Mouse (Mus musculus) neural tube, embryonic 15.5 days (tissue): Measurements from ENCODE around the gene Srgap3. TPM values are rescaled to one million over a fixed set of nuclear protein-coding genes. Genes with fewer than 3 reads are reported as not detected.
A peak's percentile ranks its signal among the peaks of the same experiment; 100 is the strongest.

Experiments
- ATAC-seq: fragments of 200-750 bp; cut with Nextera tagmentation; 2 replicates; pipeline ENCODE4 v1.8.0; 2017; ENCODE audit warnings: mild to moderate bottlenecking, moderate TSS enrichment, moderate library complexity; ENCODE audit not compliant: low FRiP score
- H3K27ac ChIP-seq: fragments of 300-500 bp; sonication (generic); replicated peaks from 2 replicates; pipeline ENCODE4 v1.5.1; 2015; ENCODE audit warnings: mild to moderate bottlenecking, inconsistent platforms
- H3K27me3 ChIP-seq: fragments of 300-500 bp; sonication (generic); replicated peaks from 2 replicates; pipeline ENCODE4 v1.6.1; 2015; ENCODE audit warnings: inconsistent platforms
- H3K36me3 ChIP-seq: fragments of 300-500 bp; sonication (generic); 2 replicates; pipeline ENCODE4 v1.6.1; 2015; ENCODE audit warnings: inconsistent platforms
- H3K4me1 ChIP-seq: fragments of 300-500 bp; sonication (generic); 2 replicates; pipeline ENCODE4 v1.6.1; 2015; ENCODE audit warnings: inconsistent platforms
- H3K4me2 ChIP-seq: fragments of 300-500 bp; sonication (generic); 2 replicates; pipeline ENCODE4 v1.6.1; 2015; ENCODE audit warnings: inconsistent platforms, mild to moderate bottlenecking, moderate library complexity
- H3K4me3 ChIP-seq: fragments of 300-500 bp; sonication (generic); replicated peaks from 2 replicates; pipeline ENCODE4 v1.5.1; 2015; ENCODE audit warnings: mild to moderate bottlenecking, inconsistent platforms
- H3K9ac ChIP-seq: fragments of 300-500 bp; sonication (generic); replicated peaks from 2 replicates; pipeline ENCODE4 v1.6.1; 2015; ENCODE audit warnings: mild to moderate bottlenecking, inconsistent platforms
- H3K9me3 ChIP-seq: fragments of 300-500 bp; sonication (generic); replicated peaks from 2 replicates; pipeline ENCODE4 v1.6.1; 2016; ENCODE audit warnings: inconsistent platforms
- WGBS: fragments of 180-500 bp; shearing (Covaris S2); methylation state at CpG from one replicate; pipeline ENCODE4 v1.1.7; 2015; ENCODE audit warnings: mixed read lengths; 5-methylcytosine and 5-hydroxymethylcytosine counted together
- polyA plus RNA-seq: library from polyadenylated mRNA; unstranded; fragments of >200 nt; fragmentation: Nextera tagmentation; extraction: Ambion mirVana; gene quantifications from 2 replicates; pipeline ENCODE4 v1.2.1, GENCODE M21; 2015

Srgap3 gene
- polyA plus RNA-seq, 1 experiment from 2014 or later, result 26.3 TPM

DNA sequence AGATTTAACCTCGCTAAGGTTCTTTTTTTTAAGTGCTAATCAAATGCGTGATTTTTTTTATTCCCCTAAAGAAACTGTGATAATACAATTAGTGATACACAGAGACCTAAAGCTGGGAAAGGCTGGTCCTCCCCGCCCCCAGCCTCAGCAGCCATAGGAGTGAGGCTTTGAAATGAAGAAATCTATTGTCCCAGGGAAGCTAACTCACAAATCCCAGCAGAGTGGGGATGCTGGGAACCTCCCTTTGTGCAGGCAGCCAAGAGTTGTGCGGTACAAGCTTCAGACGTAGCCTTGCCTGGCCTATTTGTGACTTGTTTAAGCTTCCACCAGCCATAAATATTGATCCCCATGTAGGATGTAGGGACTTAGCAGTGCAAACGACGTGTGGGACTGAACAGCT is 43.8 kb downstream of the Srgap3 start:
- Histone ChIP-seq H3K9me3 (no peaks in the 10 kb centered on the region), H3K4me1 (peaks cover 57% of the 10 kb centered on the region), H3K9ac (no peak overlapping the region), H3K4me2 (peak overlapping the region; percentile 7; the same call in 1 of the 2 replicates), H3K36me3 (no peaks in the 10 kb centered on the region), H3K27ac (peak overlapping the region; percentile 61), H3K27me3 (no peaks in the 10 kb centered on the region), H3K4me3 (no peak overlapping the region)
- 0 out of 2 replicates have a peak, but pooled peaks have one; percentile 6 for ATAC-seq
- WGBS, result 9% methylated on average over 7 of the region's 7 CpGs

DNA sequence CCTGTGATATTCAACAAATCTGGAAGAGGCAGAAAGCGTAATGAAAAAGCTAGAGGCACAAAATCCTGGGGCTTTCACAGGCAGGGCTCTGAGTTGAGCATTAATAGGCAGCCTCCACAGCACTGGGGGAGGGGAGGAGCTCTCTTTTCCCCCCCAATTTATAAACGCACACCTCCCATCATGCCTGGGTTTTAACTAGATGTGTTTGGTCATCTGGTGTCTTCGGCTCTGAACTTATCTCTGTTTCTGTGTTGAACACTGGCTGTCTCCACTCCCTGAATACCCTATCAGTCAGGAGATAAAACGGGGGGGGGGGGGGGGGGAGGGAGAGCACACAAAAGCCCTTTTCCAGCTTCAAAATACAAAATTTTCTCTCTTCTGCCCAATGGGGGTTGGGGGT is 44.3 kb downstream of the Srgap3 start:
- peak overlapping the region; percentile 61 for H3K27ac ChIP-seq
- WGBS, result 10% methylated on average over 4 of the region's 4 CpGs
- no peaks in the 10 kb centered on the region for H3K36me3 ChIP-seq
- H3K9me3 ChIP-seq, result no peaks in the 10 kb centered on the region
- H3K9ac ChIP-seq, result no peak overlapping the region
- H3K27me3 ChIP-seq, result no peaks in the 10 kb centered on the region
- H3K4me3 ChIP-seq, result no peak overlapping the region
- H3K4me1 ChIP-seq, result peaks cover 58% of the 10 kb centered on the region
- ATAC-seq, result no peak
- H3K4me2 ChIP-seq, result peak overlapping the region; percentile 7; the same call in 1 of the 2 replicates

DNA sequence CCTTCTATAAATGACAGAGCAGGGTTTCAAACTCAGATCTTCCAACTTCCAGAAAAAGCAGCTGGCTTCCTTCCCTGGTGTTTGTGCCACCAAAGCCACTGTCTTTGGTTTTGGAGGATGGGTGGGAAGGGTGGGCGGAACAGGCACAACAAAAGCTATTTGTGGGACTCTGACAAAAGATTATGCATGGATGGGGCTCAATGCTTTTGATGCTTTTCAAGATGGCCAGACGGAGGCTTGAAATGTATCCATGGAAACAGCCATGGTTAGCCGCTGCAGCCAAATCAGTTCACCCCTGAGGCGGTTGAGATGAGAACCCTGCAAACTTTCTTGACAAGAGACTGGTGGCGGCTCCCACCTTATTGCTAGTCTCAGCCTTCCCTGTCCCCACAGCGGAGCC is 46.8 kb downstream of the Srgap3 start:
- H3K4me2 ChIP-seq, result no peak overlapping the region
- H3K27me3 ChIP-seq, result no peaks in the 10 kb centered on the region
- no peaks in the 10 kb centered on the region for H3K9me3 ChIP-seq
- H3K9ac ChIP-seq, result no peak overlapping the region
- no peaks in the 10 kb centered on the region for H3K36me3 ChIP-seq
- ATAC-seq, result no peak
- H3K4me3 ChIP-seq, result no peak overlapping the region
- no peak overlapping the region for H3K27ac ChIP-seq
- 23% methylated on average over 6 of the region's 6 CpGs for WGBS
- peaks cover 75% of the 10 kb centered on the region for H3K4me1 ChIP-seq

DNA sequence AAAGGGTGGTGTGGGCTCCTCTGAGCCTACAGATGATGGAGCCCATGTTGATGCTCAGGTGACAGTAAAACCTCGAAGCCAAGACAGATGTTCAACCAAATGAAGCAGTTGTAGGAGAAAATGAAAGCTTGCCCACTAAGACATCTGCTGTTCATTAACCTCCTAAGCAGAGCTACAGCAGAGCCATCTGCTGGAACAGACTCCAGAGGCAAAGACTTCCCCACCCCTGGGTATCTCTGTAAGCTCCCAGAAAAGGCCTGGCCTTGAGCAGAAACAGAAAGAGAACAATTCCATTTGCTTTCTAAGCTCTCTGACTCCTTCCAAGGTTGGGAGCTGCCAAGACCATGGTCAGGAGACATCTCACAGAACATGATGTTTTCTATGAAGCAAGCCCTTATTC is 47.4 kb downstream of the Srgap3 start:
- Histone ChIP-seq H3K27ac (0 out of 2 replicates have a peak overlapping the region, but pooled peaks have one; percentile 30), H3K9ac (no peak overlapping the region), H3K4me3 (no peak overlapping the region), H3K27me3 (no peaks in the 10 kb centered on the region), H3K4me2 (no peak overlapping the region), H3K4me1 (peaks cover 75% of the 10 kb centered on the region), H3K9me3 (no peaks in the 10 kb centered on the region), H3K36me3 (no peaks in the 10 kb centered on the region)
- no peak for ATAC-seq
- 17% methylated on average over 1 of the region's 1 CpGs for WGBS

DNA sequence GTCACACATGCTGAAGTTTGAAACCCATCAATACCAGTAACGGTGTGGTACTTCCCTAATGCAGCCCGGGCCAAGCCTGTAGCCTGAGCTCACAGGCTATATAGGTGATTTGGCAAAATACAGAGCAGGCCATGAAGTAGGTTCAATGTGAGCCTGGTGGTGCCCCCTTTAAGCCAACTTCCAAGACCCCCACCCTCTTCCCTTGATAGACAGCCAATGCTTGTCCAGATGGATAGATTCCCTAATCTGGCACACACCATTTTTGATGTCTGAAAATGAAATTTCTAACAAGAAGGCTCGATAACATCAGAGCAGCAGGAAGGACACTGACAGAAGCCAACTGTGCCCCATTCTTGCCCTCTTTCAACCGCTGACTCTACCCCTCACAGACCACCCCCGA is 47.8 kb downstream of the Srgap3 start:
- Histone ChIP-seq H3K9me3 (no peaks in the 10 kb centered on the region), H3K4me3 (no peak overlapping the region), H3K4me1 (peaks cover 75% of the 10 kb centered on the region), H3K4me2 (no peak overlapping the region), H3K27me3 (no peaks in the 10 kb centered on the region), H3K27ac (no peak overlapping the region), H3K9ac (no peak overlapping the region), H3K36me3 (no peaks in the 10 kb centered on the region)
- no peak for ATAC-seq
- 72% methylated on average over 5 of the region's 5 CpGs for WGBS

DNA sequence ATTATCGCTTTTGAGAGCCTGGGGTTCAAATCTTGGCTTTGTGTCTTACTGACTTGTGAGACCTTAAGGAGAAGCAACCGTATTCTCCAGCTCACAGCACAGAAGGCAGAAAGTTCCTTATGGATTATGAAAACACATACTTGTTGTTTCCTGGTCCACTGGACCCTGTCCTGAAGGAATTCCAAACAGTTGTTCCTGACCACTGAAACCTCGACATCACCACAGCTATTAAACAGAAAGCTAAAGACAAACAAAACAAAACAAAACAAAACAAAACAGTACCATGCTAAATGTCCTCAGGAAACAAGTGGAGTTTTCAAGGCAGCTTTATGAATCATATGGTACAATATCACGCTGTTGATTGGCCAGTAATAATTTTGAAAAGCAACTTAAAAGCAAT is 48.6 kb downstream of the Srgap3 start:
- Histone ChIP-seq H3K4me3 (no peak overlapping the region), H3K36me3 (no peaks in the 10 kb centered on the region), H3K4me1 (peaks cover 66% of the 10 kb centered on the region), H3K27ac (no peak overlapping the region), H3K4me2 (no peak overlapping the region), H3K27me3 (no peaks in the 10 kb centered on the region), H3K9me3 (no peaks in the 10 kb centered on the region), H3K9ac (no peak overlapping the region)
- no peak for ATAC-seq
- WGBS, result 77% methylated on average over 4 of the region's 4 CpGs

DNA sequence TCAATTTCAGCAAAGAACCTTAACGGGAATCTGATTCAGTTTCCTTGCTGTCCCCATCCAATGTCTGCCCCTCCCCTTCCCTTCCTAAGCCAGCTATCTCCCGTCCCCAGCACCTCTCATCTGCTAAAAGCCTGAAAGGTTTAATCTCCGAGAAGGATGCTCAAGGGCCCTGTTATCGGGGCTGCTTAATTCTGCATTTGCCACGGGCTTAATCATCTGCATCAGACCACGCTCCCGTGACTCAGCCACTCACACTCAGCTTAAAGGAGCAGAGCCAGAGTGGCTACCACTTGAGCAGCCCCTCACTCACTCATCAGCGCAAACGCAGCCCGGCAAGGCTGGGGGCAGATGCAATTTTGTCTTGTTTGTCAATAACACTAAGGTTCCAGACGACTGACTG is 50.7 kb downstream of the Srgap3 start:
- peak; percentile 76 for ATAC-seq
- H3K9me3 ChIP-seq, result no peaks in the 10 kb centered on the region
- H3K4me2 ChIP-seq, result peak overlapping the region; percentile 31
- no peak overlapping the region for H3K4me3 ChIP-seq
- H3K9ac ChIP-seq, result no peak overlapping the region
- no peaks in the 10 kb centered on the region for H3K36me3 ChIP-seq
- no peaks in the 10 kb centered on the region for H3K27me3 ChIP-seq
- H3K4me1 ChIP-seq, result peaks cover 46% of the 10 kb centered on the region
- WGBS, result 20% methylated on average over 11 of the region's 11 CpGs
- peak overlapping the region; percentile 69 for H3K27ac ChIP-seq

DNA sequence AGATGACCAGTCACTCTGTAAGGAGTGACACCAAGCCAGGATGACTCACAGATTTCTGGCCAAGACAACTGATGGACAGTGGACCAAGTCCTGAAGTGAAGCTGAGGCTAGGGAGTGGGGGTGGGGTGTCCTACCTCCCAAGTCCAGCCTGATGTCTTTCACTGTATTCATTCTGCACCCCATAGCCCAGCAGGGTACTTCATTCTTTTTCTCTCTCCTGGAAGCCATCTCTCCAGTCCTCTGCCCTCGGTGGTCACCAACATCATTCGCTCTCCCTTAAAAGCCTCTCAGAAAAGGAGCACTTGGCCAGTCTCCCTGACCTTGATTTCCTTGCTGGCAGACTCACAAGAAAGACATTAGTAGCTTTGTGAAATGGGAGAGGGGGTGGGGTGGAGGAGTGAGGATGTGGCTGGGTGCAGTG is 56.7 kb downstream of the Srgap3 start:
- 75% methylated on average over 2 of the region's 2 CpGs for WGBS
- H3K27me3 ChIP-seq, result no peaks in the 10 kb centered on the region
- no peaks in the 10 kb centered on the region for H3K9me3 ChIP-seq
- no peak overlapping the region for H3K27ac ChIP-seq
- H3K4me3 ChIP-seq, result no peak overlapping the region
- no peak overlapping the region for H3K4me2 ChIP-seq
- peaks cover 18% of the 10 kb centered on the region for H3K4me1 ChIP-seq
- no peak overlapping the region for H3K9ac ChIP-seq
- H3K36me3 ChIP-seq, result no peaks in the 10 kb centered on the region
- ATAC-seq, result no peak

DNA sequence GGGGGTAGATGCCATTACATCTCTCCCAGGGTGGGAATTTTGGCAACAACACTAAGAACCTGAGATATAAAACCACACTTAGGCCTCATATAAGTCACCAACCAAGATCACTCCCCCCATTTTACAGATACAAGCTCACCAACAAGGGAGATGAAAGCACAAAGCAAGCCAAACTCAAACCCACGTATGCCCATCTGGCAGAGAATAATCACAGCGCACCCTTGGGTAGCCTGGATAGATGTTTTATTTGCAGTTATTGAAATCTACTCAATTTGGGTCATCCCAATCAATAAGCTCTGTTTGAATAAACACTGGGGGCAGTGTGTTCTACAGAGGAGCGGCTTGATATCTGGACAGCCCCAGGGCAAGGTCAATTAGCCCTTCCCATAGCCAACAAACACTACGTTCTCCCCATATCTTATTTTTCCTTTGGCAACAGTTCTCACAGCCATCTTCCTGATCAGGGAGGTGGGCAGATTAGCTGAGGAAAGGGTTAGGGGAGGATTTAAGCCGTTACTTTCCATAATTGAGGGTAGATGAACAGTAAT is 63.4 kb downstream of the Srgap3 start:
- Histone ChIP-seq H3K9me3 (no peaks in the 10 kb centered on the region), H3K9ac (no peak overlapping the region), H3K4me1 (peaks cover 59% of the 10 kb centered on the region)

DNA sequence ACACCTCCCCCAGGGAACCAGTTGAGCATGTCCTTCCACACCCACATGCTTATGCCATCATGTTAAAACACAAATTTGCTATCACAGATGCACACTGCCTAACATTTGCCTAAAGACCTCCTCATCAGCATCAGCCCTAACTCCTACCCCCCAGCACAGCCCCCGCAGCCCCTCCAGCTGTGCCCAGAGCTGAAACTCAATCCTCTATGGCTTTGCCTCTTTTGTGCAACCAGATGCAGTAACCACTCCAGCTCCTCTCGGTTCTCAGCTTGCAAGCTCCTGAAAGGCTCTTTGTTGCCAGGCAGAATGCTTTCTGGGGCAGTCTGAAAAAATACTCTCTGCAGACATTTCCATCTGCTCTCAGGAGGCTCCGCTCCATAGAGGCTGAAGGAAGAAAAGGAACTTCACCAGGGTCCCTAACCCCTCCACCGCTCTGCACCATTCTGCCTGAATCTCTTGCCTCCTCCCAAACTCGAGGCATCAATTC is 67.0 kb downstream of the Srgap3 start:
- WGBS, result 11% methylated on average over 5 of the region's 5 CpGs
- no peaks in the 10 kb centered on the region for H3K9me3 ChIP-seq
- ATAC-seq, result peak; percentile 49
- H3K36me3 ChIP-seq, result no peaks in the 10 kb centered on the region
- no peak overlapping the region for H3K9ac ChIP-seq
- peak overlapping the region; percentile 21 for H3K4me2 ChIP-seq
- no peaks in the 10 kb centered on the region for H3K27me3 ChIP-seq
- H3K4me3 ChIP-seq, result no peak overlapping the region
- peak overlapping the region; percentile 80 for H3K27ac ChIP-seq
- H3K4me1 ChIP-seq, result peaks cover 53% of the 10 kb centered on the region

More for the DNA sequence above, 63.4 kb downstream of the Srgap3 start:
- H3K27ac ChIP-seq, result peak overlapping the region; percentile 84
- no peak overlapping the region for H3K4me2 ChIP-seq
- no peaks in the 10 kb centered on the region for H3K36me3 ChIP-seq
- WGBS, result 56% methylated on average over 5 of the region's 5 CpGs
- H3K4me3 ChIP-seq, result no peak overlapping the region
- no peaks in the 10 kb centered on the region for H3K27me3 ChIP-seq
- no peak for ATAC-seq

DNA sequence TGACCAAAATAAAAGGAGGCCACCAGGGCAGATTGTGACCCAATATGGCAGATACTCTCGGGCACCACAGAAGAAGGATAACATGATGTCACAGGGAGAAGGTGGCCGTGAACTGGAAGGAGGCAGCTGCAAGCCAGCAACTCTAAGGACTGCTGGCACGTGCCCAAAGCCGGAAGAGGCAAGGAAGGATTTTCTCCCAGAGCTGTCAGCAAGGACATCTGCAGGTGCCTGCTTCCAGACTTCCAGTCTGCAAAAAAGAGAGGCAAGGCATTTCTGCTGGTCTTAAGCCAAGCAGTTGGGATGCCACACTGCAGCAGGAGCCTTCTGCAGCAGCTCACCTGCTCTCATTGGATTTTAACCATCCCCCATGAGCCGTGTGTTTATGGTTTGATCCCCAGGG is 67.9 kb downstream of the Srgap3 start:
- Histone ChIP-seq H3K9me3 (no peaks in the 10 kb centered on the region), H3K4me2 (no peak overlapping the region), H3K36me3 (no peaks in the 10 kb centered on the region), H3K4me3 (no peak overlapping the region), H3K27me3 (no peaks in the 10 kb centered on the region), H3K9ac (no peak overlapping the region), H3K27ac (peak overlapping the region; percentile 80), H3K4me1 (peaks cover 44% of the 10 kb centered on the region)
- WGBS, result 74% methylated on average over 5 of the region's 5 CpGs
- ATAC-seq, result no peak

DNA sequence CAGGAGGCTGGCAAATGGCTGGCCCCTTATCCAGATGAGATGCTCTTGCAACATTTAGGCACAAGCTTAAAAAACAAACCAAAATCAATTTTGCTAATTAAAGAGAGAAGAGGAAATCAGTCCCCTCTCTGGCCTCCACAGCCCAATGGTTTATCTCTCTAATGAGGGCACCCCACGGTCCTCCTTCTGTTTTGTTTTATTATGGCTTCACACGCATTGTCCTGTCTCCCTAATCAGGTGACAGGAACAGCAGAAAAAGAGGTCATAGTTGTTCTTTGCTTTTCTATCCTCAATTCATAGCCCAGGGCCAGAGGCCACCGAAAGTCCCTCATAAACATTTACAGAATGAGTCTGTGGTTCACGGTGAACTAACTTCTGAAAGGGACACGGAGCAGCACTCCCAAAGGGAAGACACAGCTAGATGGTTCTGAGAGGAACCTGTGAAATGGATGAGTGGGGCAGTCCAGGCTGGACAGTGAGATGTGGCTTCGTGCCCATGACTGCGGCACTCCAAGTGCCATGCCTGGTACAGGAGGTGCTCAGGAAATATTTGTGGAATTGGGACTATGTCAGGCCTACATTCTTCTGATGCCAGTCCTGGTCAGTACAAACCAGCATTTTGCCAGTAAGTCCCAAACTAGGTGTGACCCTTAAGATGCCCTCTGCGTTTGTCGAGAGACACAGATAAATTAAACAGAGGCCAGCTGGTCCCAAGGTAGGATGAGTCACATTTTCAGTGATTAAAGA is 73.8 kb downstream of the Srgap3 start:
- 63% methylated on average over 9 of the region's 9 CpGs for WGBS
- Histone ChIP-seq H3K9me3 (no peaks in the 10 kb centered on the region), H3K9ac (no peak overlapping the region), H3K36me3 (no peaks in the 10 kb centered on the region), H3K4me2 (no peak overlapping the region), H3K4me3 (no peak overlapping the region), H3K27ac (no peak overlapping the region), H3K4me1 (peaks cover 17% of the 10 kb centered on the region), H3K27me3 (no peaks in the 10 kb centered on the region)
- no peak for ATAC-seq
